Mouse (Mus musculus): ENCODE data around the gene Tbc1d22a.

The Tbc1d22a gene

DNA sequence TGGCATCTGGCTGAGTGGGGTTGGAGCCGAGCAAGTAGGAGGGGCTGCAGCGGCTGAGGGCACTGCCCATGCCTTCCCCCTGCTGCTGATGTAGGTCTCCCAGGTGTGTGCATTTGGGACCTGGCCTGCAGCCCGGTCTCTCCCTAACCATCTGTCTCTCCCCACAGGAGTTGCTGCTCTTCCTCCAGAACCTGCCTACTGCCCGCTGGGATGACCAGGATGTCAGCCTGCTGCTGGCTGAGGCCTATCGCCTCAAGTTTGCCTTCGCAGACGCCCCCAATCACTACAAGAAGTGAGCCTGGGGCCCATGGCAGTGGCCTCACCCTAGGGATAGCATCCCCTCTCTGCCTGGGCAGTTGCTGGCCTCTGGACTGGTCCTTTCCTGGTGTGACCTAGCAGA lies 282.4 kb downstream of the Tbc1d22a start:
- DNase-seq (ENCODE audit: low read depth, low spot score) = no peak

DNA sequence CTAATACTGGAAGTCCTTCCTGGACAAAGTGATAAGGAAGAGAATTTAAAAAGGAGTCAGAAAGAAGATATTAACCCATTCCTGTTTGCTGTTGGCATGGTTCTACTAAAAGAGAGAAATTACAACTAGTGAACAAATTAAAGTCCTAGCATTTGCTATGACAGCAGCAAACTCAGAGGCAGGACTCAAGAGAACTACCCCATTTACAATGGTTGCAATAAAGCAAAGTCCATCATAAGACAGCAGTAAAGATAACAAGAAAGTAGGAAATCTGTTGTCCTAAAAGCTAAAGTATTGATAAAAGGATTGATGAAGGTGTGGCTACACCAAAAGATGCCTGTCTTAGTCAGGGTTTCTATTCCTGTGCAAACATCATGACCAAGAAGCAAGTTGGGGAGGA lies 286.3 kb downstream of the Tbc1d22a start:
- DNase-seq (ENCODE audit: low read depth, low spot score) = no peak

DNA sequence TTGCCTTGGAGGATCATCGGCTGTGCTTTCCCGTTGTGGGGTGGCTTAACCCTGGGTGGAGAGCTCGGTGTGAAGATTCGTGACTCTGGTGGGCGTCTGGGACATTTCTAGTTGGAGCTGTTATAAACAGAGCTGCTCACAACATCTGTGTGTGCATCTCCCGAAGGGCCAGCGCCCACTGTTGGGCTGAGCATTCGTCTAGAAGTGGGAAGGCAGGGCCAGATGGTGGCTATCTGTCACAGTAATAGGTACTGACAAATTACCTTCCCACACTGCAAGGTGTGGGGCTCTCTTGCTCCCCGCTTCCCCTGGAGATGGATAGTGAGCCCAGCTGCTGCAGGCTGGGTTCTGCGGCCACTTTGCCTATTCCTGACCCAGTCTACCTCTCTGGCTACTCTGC lies 289.2 kb downstream of the Tbc1d22a start:
- no peak for DNase-seq (ENCODE audit: low read depth, low spot score)

DNA sequence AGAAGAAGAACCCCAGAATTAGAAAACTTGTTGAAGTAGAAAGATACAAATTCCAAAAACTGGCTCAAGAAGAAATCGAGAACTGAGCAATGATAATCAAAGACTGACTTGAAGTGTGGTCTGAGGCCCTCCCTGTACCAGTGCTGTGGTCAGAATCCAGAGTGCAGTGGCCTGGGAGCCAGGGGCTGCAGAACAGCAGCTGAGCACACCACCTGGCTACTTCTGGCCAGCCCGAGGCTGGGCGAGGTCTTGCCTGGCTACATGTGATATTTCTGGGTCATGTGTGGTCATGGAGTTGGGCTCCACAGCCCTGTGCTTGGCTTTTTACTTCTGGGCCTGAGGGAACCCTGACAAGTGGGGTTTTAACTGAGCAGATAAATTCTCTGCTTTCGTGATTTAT lies 292.4 kb downstream of the Tbc1d22a start:
- DNase-seq (ENCODE audit: low read depth, low spot score) = no peak

DNA sequence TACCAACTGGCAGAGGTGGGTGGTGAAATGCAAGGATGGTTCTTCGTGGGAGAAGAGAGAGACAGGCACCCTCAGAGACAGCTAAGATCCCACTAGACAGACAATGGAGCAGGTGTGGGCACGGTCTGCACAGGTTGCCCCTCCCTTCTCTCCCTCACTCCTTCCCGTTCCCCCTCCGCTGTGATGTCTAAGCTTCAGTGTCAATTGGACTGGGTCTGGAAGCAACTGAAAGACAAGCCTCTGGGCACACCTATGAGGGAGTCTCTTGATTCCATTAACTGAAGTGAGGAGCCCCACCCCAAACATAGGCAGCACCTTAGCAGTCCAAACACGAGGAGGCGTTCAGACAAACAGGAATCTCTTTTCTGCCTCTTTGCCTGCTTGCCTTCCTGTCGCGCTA lies 293.3 kb downstream of the Tbc1d22a start:
- no peak for DNase-seq (ENCODE audit: low read depth, low spot score)

DNA sequence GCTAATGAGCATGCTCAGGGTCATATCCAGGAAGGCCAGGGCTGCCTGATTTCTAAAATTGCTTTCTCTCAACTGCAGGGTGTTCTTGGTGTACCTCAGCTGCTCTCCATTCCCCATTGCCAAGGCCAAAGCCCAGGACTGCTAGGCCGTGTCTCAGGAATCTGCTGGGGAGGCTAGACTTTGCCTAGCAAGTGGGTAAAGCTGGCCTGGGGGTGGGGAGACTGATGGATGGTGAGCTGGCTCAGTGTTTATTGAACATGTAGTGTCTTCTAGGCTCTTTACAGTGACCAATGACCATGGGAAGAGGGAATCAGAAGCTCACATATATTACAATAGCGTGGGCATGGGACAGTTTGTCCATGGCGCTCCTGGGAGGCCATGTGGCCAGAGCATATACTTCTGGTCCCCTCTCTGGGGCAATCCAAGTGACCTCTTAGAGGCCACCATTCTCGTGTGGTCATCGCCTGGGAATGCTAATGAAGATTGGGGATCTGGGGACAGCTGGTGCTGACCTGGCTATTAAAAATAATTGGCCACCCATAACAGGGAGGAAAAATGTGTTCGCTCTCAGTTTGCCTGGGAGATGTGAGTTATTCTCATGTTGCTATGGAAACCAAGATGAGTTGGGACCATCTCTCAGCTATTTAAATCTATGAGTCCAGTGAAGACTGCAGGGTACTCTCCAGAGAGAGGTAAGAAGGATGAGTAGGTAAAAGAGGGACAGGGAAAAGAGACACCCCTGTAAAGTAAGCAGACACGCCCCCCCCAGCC lies 294.3 kb downstream of the Tbc1d22a start:
- no peak for DNase-seq (ENCODE audit: low read depth, low spot score)

DNA sequence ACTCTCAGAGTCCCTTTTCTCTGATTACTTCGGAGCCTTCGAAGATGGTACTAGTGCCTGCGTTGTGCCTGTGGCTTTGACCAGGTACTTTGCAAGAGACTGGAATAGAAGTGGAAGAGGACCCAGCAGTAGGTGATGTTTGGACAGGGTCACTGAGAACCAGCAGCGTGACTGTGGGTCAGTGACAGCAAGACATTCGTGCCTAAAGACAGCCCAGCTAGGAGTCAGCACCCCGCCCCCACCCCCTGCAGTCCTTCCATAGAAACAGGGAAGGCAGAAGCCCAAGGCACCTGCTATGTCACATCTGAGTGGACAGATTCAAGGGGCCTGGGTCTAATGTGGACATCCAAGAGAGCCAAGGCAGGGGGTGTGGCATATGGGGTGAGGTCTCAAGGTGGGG lies 295.3 kb downstream of the Tbc1d22a start:
- no peak for DNase-seq (ENCODE audit: low read depth, low spot score)

DNA sequence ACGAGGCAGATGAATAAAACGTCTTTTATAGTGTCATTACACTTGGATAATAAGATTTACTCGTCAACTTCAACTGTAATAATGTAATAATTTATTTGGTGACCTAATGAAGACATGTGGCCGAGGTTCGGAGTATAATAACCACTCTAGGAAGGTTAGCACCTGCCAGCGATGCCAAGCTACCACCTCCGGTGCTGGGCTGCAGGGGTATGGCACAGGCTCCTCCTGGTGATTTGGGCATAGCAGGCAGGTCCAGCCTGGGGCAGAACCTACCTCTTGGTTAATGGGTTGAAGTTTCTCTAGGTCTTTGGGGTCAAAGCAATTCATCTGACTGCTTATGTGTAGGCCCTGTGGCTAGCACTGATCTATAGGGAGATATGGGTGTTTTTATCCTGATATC lies 296.9 kb downstream of the Tbc1d22a start:
- DNase-seq (ENCODE audit: low read depth, low spot score) = no peak

DNA sequence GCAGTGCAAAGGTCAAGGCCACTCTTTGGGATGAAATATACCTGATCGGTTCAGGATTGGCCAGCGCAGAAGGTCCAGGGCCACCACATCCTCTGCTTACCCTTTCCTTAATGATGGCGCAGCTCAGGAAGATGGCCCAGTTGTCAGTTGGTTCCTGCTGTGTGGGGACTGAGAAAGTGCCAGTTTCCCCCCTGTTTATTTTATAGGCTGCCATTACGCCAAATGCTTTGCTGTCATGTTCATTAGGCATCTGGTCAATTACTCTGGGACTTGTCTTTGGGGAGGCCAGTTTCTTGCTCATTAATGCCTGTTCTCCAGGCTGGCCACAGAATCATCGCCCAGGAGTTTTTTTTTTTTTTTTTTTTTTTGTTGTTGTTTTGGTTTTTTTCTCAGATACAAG lies 299.1 kb downstream of the Tbc1d22a start:
- DNase-seq (ENCODE audit: low read depth, low spot score) = no peak

DNA sequence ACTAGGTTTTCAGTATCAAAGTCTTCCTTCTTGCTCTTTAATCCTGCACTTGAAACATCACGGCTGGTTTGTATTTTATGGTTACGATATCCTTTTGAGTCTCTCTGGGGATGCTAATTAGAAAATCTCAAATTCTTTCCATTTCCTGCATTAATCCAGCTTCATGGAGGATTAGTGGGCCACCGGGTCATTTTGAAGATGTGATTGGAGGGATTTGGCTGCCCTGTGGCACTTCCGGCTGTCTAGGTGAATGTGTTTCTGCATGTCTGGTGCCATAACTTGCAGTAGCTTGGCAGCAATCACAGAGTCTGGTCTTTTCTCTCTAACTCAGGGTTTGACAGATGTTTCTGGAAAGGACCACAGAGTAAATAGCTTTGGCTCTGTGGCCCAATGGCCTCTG lies 305.9 kb downstream of the Tbc1d22a start:
- no peak for DNase-seq (ENCODE audit: low read depth, low spot score)

DNA sequence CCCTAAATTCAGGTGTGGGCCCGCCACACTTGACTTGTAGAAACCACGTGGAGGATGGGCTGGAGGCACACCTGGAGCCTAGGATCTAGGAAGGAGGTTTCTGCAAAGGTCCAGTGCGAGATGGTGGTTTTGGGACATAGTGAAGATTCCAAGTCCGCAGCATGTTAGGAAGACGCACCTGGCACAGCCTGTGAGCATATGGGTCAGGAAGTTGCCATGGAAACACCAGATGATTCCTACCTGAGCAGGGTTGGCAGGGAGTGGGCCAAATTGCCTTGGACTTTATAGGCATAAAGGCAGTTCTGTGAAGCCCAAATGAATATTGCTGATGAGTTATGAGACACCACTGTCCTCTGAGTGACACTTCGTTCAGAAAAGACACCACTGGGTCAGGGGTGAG lies 321.1 kb downstream of the Tbc1d22a start:
- DNase-seq (ENCODE audit: low read depth, low spot score) = no peak

DNA sequence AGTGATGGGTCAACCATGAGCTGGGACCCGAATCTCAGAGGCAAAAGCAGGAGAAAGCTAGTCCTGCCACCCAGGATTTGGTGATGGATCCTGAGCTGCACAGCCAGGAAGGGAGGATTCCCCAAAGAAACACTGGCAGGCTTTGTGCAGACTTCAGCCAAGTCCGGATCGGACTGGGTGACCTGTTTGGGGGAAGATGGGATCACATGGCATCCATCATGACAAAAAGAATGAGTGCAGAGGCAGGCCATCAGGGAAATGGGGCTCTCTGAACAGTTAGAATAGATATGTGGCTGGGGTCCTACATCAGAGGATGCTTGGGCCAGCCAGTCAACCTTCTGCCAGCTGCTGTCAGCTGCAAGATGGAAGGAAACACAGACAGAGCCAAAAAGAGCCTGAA lies 328.1 kb downstream of the Tbc1d22a start:
- no peak for DNase-seq (ENCODE audit: low read depth, low spot score)

DNA sequence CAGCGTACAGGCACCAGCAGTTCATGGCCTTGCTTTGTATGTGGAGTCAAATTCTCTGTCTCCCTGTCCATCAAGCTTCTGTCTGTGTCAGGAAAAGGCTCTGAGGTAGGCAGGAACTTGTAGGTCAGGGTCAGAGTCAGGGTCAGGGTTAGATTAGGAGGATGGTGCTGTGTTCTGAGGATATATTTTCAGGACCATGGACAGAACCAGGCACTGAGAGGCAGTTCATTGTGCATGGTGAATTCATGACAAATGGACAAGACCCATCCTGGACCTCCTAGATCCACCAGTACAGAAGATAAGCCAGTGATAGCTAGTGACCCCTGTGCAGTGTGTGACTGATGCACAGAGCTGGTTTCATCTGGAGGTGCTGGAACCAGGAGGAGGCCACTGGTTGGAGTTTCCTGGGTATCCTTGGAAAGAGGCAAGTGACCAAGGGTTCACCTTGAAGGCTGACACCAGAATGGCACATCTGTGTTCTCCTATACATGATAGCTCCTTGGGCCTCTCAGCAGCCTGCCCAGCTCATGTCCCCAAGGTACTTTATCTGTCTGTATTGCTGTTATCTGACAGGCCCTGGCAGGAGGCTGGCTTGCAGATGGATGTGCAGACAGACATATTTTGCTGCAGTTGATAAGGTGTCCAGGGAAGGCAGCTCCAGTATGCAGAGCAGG lies 330.0 kb downstream of the Tbc1d22a start:
- DNase-seq (ENCODE audit: low read depth, low spot score) = no peak
